Mouse (Mus musculus) embryonic facial prominence, embryonic 15.5 days (tissue): ENCODE data around the gene Btrc. TPM values are rescaled to one million over a fixed set of nuclear protein-coding genes. Genes with fewer than 3 reads are reported as not detected.
"Not testable (repeated sequence)": the region's sequence is repeated elsewhere in the genome, so short reads cannot be mapped to it uniquely, and the experiment has no call there.

ENCODE experiments used
- ATAC-seq: fragments of 200-750 bp; cut with Nextera tagmentation; 2 replicates; pipeline ENCODE4 v1.8.0; 2017; ENCODE audit warnings: low read depth, moderate TSS enrichment; ENCODE audit not compliant: insufficient number of reproducible peaks, low FRiP score, low TSS enrichment
- H3K27ac ChIP-seq: fragments of 300-500 bp; sonication (generic); replicated peaks from 2 replicates; pipeline ENCODE4 v1.5.1; 2015; ENCODE audit warnings: mild to moderate bottlenecking, inconsistent platforms
- H3K27me3 ChIP-seq: fragments of 300-500 bp; sonication (generic); 2 replicates; pipeline ENCODE4 v1.6.1; 2015; ENCODE audit warnings: inconsistent platforms
- H3K36me3 ChIP-seq: fragments of 300-500 bp; sonication (generic); 2 replicates; pipeline ENCODE4 v1.6.1; 2015; ENCODE audit warnings: mild to moderate bottlenecking, inconsistent platforms
- H3K4me1 ChIP-seq: fragments of 300-500 bp; sonication (generic); 2 replicates; pipeline ENCODE4 v1.6.1; 2015; ENCODE audit warnings: inconsistent platforms
- H3K4me2 ChIP-seq: fragments of 300-500 bp; sonication (generic); replicated peaks from 2 replicates; pipeline ENCODE4 v1.6.1; 2015; ENCODE audit warnings: mild to moderate bottlenecking, inconsistent platforms
- H3K4me3 ChIP-seq: fragments of 300-500 bp; sonication (generic); replicated peaks from 2 replicates; pipeline ENCODE4 v1.5.1; 2015; ENCODE audit warnings: mild to moderate bottlenecking, inconsistent platforms
- H3K9ac ChIP-seq: fragments of 300-500 bp; sonication (generic); 2 replicates; pipeline ENCODE4 v1.6.1; 2015; ENCODE audit warnings: inconsistent platforms
- H3K9me3 ChIP-seq: fragments of 300-500 bp; sonication (generic); replicated peaks from 2 replicates; pipeline ENCODE4 v1.6.1; 2016; ENCODE audit warnings: inconsistent platforms
- WGBS: fragments of 180-500 bp; shearing (Covaris S2); methylation state at CpG from one replicate; pipeline ENCODE4 v1.1.7; 2015; 5-methylcytosine and 5-hydroxymethylcytosine counted together
- polyA plus RNA-seq: library from polyadenylated mRNA; unstranded; fragments of >200 nt; fragmentation: Nextera tagmentation; extraction: Ambion mirVana; gene quantifications from 2 replicates; pipeline ENCODE4 v1.2.1, GENCODE M21; 2015

Gene Btrc
- polyA plus RNA-seq: 45.6 and 48.4 TPM in 2 replicates

- Histone ChIP-seq H3K27me3 (no peaks in the 10 kb centered on the region), H3K36me3 (no peaks in the 10 kb centered on the region), H3K9me3 (no peaks in the 10 kb centered on the region), H3K4me1 (peaks cover 14% of the 10 kb centered on the region; the same call in 1 of the 2 replicates), H3K4me2 (peak within 1 kb of the TSS; percentile 56), H3K27ac (peak within 1 kb of the TSS; percentile 96), H3K9ac (peak within 1 kb of the TSS; percentile 85), H3K4me3 (peak within 1 kb of the TSS; percentile 84)
- ATAC-seq: peak; percentile 99
- under 1% methylated on average over 42 of the region's 42 CpGs for WGBS
Observed at GRCm38 (mm10) chr19:45363384-45363926, at the start of gene Btrc. Gene Btrc (plus strand): TSS chr19:45363734.

- H3K4me2 ChIP-seq: peak overlapping the region; percentile 6; the same call in 1 of the 2 replicates
- 17% methylated on average over 13 of the region's 13 CpGs for WGBS
- no peak overlapping the region for H3K9ac ChIP-seq
- H3K36me3 ChIP-seq: no peaks in the 10 kb centered on the region
- peak overlapping the region; percentile 24; the same call in 1 of the 2 replicates for H3K27ac ChIP-seq
- ATAC-seq: no peak
- no peaks in the 10 kb centered on the region for H3K27me3 ChIP-seq
- H3K4me1 ChIP-seq: peaks cover 12% of the 10 kb centered on the region
- H3K4me3 ChIP-seq: no peak overlapping the region
- H3K9me3 ChIP-seq: no peaks in the 10 kb centered on the region
Observed at GRCm38 (mm10) chr19:45317473-45317882, 46.1 kb upstream of the Btrc start.

DNA sequence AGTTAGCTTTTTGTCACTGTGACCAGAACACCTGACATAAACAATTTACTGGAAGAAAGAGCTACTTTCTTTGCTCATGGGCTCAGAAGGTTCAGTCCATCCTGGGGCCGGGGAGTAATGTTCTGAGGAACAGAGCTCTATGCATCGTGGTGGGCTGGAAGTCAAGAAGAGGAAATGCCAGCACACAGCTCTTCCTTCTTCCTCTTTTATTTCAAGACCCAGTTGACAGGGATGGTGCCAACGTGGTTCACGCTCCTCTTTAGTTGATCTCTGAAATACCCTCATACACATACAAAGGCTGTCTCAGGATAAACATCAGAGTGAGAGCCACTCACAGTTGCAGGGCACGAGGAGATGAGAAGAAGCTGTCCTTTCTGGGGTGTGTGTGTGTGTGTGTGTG lies 42.5 kb upstream of the Btrc start:
- WGBS: 70% methylated on average over 5 of the region's 5 CpGs
- Histone ChIP-seq H3K36me3 (no peaks in the 10 kb centered on the region), H3K9ac (no peak overlapping the region), H3K27me3 (no peaks in the 10 kb centered on the region), H3K4me1 (peaks cover 6% of the 10 kb centered on the region; the same call in 1 of the 2 replicates), H3K4me2 (no peak overlapping the region), H3K9me3 (no peaks in the 10 kb centered on the region), H3K4me3 (no peak overlapping the region), H3K27ac (no peak overlapping the region)
- ATAC-seq: no peak

DNA sequence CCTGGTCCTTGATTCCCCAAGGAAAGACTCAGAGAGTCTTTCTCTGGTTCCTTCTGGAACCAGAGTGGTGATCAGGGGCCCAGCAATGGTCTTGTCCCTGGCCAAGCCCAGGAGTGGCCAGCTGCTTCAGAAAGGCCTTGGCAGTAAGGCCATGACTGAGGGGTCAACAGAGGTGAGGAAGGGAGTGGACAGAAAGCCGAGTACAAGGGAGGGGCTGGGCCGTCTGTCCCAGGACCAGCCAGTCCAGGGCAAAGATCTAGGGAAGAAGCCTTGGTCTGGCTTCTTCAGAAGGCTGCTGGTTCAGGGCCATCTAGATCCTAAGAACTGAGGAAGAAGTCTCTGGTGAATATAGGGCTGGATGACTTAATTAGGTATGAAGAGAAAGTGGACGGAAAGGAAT lies 34.5 kb upstream of the Btrc start:
- Histone ChIP-seq H3K9me3 (no peaks in the 10 kb centered on the region), H3K4me1 (peaks cover 12% of the 10 kb centered on the region; the same call in 1 of the 2 replicates), H3K36me3 (no peaks in the 10 kb centered on the region), H3K4me3 (no peak overlapping the region), H3K9ac (no peak overlapping the region), H3K27me3 (peaks cover 20% of the 10 kb centered on the region), H3K27ac (no peak overlapping the region), H3K4me2 (no peak overlapping the region)
- 71% methylated on average over 3 of the region's 3 CpGs for WGBS
- no peak for ATAC-seq

- 12% methylated on average over 24 of the region's 24 CpGs for WGBS
- Histone ChIP-seq H3K36me3 (no peaks in the 10 kb centered on the region), H3K9ac (no peak overlapping the region), H3K27ac (no peak overlapping the region), H3K9me3 (no peaks in the 10 kb centered on the region), H3K4me3 (no peak overlapping the region), H3K4me2 (peak overlapping the region; percentile 12; the same call in 1 of the 2 replicates), H3K27me3 (peaks cover 20% of the 10 kb centered on the region), H3K4me1 (peaks cover 12% of the 10 kb centered on the region; the same call in 1 of the 2 replicates)
- no peak for ATAC-seq
Observed at GRCm38 (mm10) chr19:45329748-45330298, 33.7 kb upstream of the Btrc start.

DNA sequence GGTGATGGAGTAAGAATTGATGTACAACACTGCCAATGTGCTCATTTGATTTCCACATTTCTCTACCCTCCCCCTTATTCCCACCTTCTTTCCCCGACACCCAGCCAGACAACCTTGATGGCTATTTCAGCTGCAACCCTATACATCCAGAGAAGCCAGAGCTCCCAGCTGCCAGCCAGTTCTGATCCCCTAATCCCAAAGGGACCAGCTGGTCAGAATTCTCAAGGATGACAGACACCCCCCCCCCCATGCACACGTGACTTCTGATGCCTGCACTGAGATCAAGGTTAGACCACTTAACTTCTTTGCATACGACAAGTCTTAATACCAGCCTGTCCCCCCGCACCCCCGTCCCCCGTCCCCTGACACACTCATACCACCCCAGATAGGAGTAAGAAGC lies 26.8 kb upstream of the Btrc start:
- no peak overlapping the region for H3K4me2 ChIP-seq
- ATAC-seq: no peak
- no peaks in the 10 kb centered on the region for H3K9me3 ChIP-seq
- no peak overlapping the region for H3K9ac ChIP-seq
- WGBS: 72% methylated on average over 6 of the region's 6 CpGs
- no peak overlapping the region for H3K27ac ChIP-seq
- H3K4me1 ChIP-seq: 0 out of 2 replicates have a peak, but pooled peaks cover 6% of the 10 kb centered on the region
- no peak overlapping the region for H3K4me3 ChIP-seq
- no peaks in the 10 kb centered on the region for H3K36me3 ChIP-seq
- no peaks in the 10 kb centered on the region for H3K27me3 ChIP-seq

DNA sequence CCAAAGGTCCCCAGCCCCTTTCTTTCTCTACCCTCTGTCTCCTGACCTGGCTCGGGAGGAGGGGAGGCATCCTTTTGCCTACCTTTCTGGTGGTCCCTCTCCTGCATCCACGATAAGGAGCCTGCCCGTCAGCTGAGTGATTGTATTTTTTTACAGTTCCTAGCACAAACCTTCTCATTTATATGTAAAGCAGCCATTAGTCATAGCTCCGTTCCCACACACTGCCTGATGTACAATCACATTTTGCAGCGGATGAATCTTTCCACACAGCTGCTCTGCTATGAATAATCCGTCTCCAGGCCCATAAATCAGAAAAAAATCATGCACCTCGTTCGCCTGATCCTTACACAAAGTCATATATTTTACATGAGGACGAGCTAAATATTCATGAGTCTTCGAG lies 25.4 kb upstream of the Btrc start:
- H3K27ac ChIP-seq: no peak overlapping the region; the same call in 1 of the 2 replicates
- H3K4me2 ChIP-seq: no peak overlapping the region
- no peaks in the 10 kb centered on the region for H3K27me3 ChIP-seq
- WGBS: 45% methylated on average over 10 of the region's 10 CpGs
- H3K9me3 ChIP-seq: no peaks in the 10 kb centered on the region
- ATAC-seq: no peak
- H3K4me1 ChIP-seq: 0 out of 2 replicates have a peak, but pooled peaks cover 6% of the 10 kb centered on the region
- H3K4me3 ChIP-seq: no peak overlapping the region
- H3K36me3 ChIP-seq: no peaks in the 10 kb centered on the region
- no peak overlapping the region for H3K9ac ChIP-seq

- ATAC-seq: no peak
- no peak overlapping the region for H3K4me2 ChIP-seq
- no peaks in the 10 kb centered on the region for H3K9me3 ChIP-seq
- H3K4me1 ChIP-seq: no peaks in the 10 kb centered on the region
- no peak overlapping the region for H3K9ac ChIP-seq
- H3K36me3 ChIP-seq: no peaks in the 10 kb centered on the region
- 66% methylated on average over 5 of the region's 5 CpGs for WGBS
- H3K27me3 ChIP-seq: no peaks in the 10 kb centered on the region
- no peak overlapping the region for H3K4me3 ChIP-seq
- H3K27ac ChIP-seq: no peak overlapping the region
Observed at GRCm38 (mm10) chr19:45343941-45344340, 19.6 kb upstream of the Btrc start.

- Histone ChIP-seq H3K36me3 (no peaks in the 10 kb centered on the region), H3K4me3 (no peak overlapping the region), H3K27ac (no peak overlapping the region), H3K27me3 (no peaks in the 10 kb centered on the region), H3K9ac (no peak overlapping the region), H3K9me3 (no peaks in the 10 kb centered on the region), H3K4me1 (no peaks in the 10 kb centered on the region), H3K4me2 (no peak overlapping the region)
- ATAC-seq: no peak
- WGBS: 68% methylated on average over 4 of the region's 4 CpGs
Observed at GRCm38 (mm10) chr19:45348188-45348587, 15.3 kb upstream of the Btrc start.

GRCm38 (mm10) chr19:45350456-45350855 lies 13.1 kb upstream of the Btrc start:
- Histone ChIP-seq H3K27ac (no peak overlapping the region), H3K4me1 (no peaks in the 10 kb centered on the region), H3K36me3 (no peaks in the 10 kb centered on the region), H3K9ac (no peak overlapping the region), H3K4me2 (no peak overlapping the region), H3K27me3 (no peaks in the 10 kb centered on the region), H3K4me3 (no peak overlapping the region), H3K9me3 (no peaks in the 10 kb centered on the region)
- 64% methylated on average over 12 of the region's 12 CpGs for WGBS
- ATAC-seq: no peak

- not testable (repeated sequence) for H3K4me3 ChIP-seq, H3K4me1 ChIP-seq, H3K27me3 ChIP-seq, H3K27ac ChIP-seq, H3K36me3 ChIP-seq, H3K4me2 ChIP-seq, H3K9ac ChIP-seq, ATAC-seq, H3K9me3 ChIP-seq
- 87% methylated on average over 7 of the region's 7 CpGs for WGBS
Observed at GRCm38 (mm10) chr19:45352706-45353105, 10.8 kb upstream of the Btrc start.

DNA sequence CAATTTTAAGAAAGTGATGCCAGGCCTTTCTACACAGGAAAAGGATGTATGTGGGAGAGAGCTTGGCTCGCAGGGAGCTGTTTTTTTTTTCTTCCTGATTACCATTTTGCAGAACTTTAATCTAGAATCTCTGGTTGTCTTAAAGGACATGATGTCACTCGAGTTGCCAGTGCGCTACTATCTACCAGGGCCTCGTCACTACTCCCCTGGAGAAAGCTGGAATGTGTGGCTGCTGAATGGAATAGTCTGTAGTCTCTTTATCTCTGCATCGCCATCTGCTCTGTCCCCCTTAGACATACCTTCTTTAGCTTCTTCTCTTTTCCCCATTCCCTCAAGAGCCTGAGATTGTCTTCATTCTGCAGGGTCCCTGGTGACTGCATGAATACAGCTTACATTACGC lies 7.9 kb upstream of the Btrc start:
- Histone ChIP-seq H3K27me3 (no peaks in the 10 kb centered on the region), H3K27ac (no peak overlapping the region), H3K9me3 (no peaks in the 10 kb centered on the region), H3K4me1 (no peaks in the 10 kb centered on the region), H3K4me3 (no peak overlapping the region), H3K36me3 (no peaks in the 10 kb centered on the region), H3K9ac (no peak overlapping the region), H3K4me2 (no peak overlapping the region)
- ATAC-seq: no peak
- WGBS: 72% methylated on average over 6 of the region's 6 CpGs
